Mouse (Mus musculus) cerebellum, adult 9-10 months (tissue): Measurements from ENCODE around the gene Insl6.
A peak's percentile ranks its signal among the peaks of the same experiment; 100 is the strongest.

Source experiments
- DNase-seq: peaks from one replicate; pipeline ENCODE4 v3.0.0; 2022

Insl6 gene

DNA sequence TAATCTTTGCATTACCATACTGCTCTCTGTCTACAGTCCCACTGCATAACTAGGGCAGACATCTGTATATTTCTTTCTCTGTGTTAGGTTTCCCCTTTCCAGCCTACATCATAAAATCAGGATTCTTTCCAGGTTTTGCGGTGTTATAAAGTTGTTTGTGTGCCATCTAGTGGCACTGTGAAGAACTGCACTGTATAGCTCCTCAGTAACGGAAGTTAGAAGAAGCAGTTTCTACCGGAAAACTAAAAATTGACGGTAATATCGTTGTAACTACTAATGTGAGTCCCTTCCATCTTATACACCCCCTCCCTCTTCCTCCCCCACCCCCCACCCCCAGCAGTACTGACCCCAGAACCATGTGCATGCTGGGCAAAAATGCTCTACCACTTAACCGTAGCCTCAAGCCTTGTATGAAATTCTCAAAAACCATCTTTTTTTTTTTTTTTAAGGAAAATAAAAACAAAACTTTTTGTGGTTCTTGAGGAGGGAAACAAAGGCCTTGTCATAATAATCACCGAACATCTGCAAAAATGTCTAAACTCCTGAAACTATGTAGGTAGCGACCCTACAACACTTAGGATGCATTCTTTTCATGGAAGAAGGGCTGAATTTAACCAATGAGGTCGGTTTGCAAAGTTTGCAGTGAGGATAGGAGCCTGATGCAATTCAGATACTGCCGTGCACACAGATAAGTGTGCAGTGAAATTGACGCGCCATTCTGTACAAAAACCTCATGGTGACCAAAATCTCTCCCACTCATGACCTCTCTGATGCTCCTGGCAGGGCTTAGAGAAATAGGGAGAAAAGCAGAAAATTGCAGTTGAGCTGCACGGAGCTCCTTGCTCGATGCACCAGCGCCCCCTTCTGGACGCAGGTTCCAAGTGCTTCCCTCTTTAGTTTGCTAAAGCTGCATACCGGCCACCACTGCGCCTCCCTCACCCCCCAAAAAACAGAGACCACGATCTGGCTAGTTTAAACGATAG, 30.0 kb upstream of the Insl6 start:
- DNase-seq = peak; percentile 84

DNA sequence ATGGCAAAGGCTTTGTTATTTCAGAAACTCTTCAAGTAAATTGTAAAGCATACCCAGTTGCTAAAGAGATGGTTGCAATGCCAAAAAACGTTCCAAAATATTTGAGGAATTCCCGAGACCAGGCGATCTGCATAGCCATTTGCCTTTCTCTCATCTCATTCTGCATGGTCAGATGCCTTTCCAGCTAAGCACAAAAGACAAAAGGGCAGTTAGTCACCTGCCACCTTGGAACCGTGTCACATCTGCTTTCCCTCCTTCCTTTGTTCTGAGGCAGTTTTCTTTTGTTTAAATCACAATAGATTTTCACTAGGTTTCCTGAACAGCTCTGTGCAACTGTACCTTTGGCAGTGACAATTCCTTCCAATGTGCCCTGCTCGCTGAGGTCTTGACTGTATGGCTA, 25.8 kb upstream of the Insl6 start:
- no peak for DNase-seq

DNA sequence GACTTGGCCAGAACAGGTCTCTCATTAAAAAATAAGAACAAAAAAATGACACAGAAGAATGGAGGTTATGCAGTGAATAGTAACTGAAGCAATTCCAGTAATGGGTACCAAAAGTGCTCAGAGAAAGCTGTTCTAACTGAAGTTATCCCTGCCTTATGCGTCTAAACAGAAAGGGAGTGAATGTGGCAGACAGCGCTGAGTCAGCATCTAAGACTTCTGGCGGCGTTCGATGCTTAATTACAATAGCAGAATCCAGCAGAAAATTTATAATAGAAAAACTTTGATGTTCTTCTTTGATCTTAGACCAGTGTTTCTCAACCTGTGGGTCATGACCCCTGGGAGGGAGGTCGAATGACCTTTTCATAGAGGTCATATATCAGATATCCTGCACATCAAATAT, 20.5 kb upstream of the Insl6 start:
- DNase-seq = no peak

- DNase-seq = no peak
Observed at GRCm38 (mm10) chr19:29344868-29345267, 19.7 kb upstream of the Insl6 start.

- DNase-seq = no peak
Observed at GRCm38 (mm10) chr19:29342281-29342680, 17.1 kb upstream of the Insl6 start.

DNA sequence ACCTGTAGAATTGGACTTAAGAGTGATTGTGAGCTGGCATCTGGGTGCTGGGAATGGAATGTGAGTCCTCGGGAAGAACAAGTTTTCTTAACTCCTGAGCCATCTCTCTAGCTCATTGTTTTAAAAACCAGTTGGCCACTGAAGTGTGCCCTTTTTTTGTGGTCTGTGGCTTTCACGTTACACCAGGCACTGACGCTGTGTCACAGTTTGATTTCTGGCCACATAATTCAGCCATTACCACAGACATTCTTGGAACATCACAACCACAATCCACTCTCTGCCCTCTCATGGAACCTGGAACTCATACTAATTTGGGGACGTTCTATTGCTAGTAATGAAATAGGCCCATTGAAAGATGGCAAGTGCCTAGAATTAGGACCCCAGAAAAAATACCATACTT, 15.9 kb upstream of the Insl6 start:
- no peak for DNase-seq

GRCm38 (mm10) chr19:29336624-29337023, 11.5 kb upstream of the Insl6 start:
- no peak for DNase-seq

GRCm38 (mm10) chr19:29334068-29334745, 9.1 kb upstream of the Insl6 start, which contains the start of gene Rln1:
Gene Rln1, minus strand, starts transcription at chr19:29334670.
- DNase-seq = peak; percentile 21

GRCm38 (mm10) chr19:29326822-29327552, 1.8 kb upstream of the Insl6 start:
- no peak for DNase-seq

- no peak for DNase-seq
Observed at GRCm38 (mm10) chr19:29326396-29326795, 1.2 kb upstream of the Insl6 start.

DNA sequence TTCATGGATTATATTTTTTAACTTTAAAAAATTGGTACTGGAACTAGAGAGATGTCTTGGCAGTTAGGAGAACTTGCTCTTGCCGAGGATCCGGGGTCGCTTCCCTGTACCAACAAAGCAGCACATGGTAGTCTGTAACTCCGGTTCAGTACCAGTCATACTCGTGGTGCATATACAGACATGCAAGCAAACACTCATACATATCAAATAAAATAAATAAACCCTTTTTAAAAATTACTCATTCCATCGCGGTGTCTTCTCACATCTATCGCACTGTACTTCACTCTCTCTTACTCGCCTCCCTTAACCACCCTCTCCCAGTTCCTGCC, 660 bp upstream of the Insl6 start:
- DNase-seq = no peak

- no peak for DNase-seq
Observed at GRCm38 (mm10) chr19:29323416-29324049, 1.6 kb downstream of the Insl6 start.

GRCm38 (mm10) chr19:29312661-29313060, 12.5 kb downstream of the Insl6 start:
- DNase-seq = no peak

DNA sequence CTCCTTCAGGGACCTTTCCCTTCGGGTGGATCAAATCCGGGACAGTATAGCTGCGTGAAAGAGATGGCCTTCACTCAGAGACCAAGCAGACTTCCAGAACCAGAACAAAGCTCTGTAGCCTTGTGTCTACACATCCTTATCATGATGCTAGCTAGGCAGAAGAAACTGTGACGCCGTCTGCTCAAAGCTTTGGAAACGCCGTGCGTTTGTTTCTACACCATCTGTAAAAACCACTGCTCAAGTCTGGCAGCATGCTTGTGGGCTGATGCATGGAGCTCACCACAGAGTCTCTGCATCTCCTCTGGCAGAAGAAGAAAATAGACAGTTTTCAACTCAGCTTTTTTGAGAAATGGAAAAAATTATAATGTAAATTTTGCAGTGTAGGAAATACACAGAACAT, 13.4 kb downstream of the Insl6 start:
- DNase-seq = no peak

DNA sequence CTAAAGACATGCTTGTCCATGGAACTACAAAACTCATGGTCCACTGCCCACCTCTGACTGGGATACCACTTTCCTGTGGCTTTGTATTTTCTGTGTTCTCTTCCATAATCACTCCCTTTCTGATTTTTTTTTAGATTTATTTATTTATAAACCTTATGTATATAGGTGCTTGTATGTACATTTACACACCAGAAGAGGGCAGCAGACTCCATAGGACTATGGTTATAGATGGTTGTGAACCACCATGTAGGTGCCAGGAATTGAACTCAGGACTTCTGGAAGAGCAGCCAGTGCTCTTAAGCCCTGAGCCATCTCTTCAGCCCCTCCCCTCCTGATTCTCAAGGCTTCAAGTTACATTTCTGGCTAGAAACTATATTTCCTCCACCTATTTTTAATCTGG, 16.3 kb downstream of the Insl6 start:
- DNase-seq = no peak

DNA sequence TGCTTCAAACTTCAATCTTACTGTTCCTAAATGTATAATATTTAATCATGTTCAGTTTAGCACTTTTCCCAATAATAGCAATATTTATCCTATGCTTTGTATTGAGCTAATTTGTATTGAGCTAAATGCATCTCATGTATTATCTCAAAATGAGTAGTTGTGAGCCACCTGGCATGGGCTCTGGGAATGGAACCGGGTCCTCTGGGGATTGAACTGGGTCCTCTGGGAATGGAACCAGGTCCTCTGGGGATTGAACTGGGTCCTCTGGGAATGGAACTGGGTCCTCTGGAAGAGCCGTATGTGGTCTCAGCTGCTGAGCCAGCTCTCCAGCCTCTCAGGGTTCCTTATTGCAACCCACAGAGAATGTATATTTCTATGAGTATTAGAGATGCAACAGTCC, 23.0 kb downstream of the Insl6 start:
- DNase-seq = no peak

DNA sequence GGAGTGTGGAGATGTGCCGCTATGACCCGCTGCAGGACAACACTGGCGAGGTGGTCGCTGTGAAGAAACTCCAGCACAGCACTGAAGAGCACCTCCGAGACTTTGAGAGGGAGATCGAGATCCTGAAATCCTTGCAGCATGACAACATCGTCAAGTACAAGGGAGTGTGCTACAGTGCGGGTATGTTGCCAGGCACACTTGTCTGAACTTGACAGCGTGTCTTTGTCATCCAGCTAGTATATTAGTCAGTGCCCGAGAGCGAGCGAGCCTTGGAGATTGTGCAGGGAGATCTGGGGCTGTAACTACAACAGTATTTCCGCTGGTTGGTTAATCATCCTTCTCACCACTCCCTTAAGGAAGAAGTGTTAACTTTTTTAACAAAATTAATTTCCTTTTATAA, 24.2 kb downstream of the Insl6 start:
- DNase-seq = no peak

- no peak for DNase-seq
Observed at GRCm38 (mm10) chr19:29297366-29297765, 27.8 kb downstream of the Insl6 start.

DNA sequence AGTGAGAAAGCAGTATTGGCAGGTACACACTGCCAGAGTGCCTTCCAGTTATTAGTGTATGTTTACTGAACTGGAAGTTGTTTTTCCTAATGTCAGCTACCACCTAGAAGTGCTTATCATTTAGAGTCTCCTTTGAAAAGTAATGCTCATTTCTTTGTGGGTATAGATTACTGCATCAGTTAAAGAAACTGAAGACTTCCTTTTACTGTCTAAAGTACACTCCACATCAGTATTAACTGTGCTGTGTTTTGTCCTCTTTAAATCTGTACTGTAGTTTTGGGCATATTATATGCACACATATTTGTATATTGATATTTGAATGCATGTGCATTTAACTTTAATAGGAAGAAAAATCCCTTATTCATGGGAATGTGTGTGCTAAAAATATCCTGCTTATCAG, 29.0 kb downstream of the Insl6 start:
- no peak for DNase-seq

GRCm38 (mm10) chr19:29294756-29295155, 30.4 kb downstream of the Insl6 start:
- no peak for DNase-seq

DNA sequence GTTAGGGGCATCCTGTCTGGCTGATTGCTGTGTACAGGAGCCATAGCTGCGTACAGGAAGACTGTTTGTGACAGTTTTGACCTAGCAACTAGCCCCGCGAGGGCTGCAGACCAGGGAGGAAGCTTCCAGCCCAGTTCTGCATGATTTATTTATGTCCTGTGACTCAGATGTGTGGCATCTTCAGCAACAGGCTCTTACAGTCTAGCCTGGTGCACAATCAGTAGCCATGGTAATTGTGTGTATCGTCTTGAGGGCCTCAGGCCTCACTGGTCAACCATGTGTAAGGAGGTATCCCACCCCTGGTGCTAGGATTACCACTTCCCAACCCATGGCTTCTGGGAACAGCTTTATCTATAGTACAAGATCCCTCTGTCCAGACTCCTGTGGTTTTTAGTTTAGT, 32.6 kb downstream of the Insl6 start:
- DNase-seq = no peak

- no peak for DNase-seq
Observed at GRCm38 (mm10) chr19:29291532-29291931, 33.6 kb downstream of the Insl6 start.

- no peak for DNase-seq
Observed at GRCm38 (mm10) chr19:29287863-29288262, 37.3 kb downstream of the Insl6 start.
